1 mouse cellular context compared by ENCODE assay signal in the genomic region with DNA sequence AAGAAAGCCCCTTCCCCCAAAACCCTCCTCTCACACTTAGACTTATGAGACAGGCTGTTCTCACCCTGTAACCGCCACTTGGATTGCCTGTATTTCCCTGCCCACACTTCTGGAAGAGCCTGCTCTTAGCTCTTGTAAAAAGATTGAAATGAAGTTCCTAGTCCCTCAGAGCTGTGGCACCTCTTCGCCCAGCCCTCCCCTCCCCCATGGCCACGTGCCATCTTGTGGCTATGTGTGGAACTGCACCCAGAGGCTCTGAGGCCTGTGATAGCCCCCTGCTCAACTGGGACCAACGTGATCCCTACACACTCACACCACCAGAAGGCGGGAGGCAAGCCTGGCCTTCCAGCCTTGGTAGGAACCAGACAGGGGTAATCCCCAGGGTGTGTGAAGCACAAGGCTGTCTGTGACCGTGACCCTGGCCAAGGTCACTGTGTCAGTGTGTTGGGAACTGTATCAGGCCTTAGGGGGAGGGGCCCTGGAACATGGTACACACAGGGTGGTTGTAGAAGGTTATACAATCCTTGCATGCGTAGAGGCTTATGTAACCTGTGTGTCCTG.
TF ChIP-seq lines count a peak whose summit lies in the region.

No protein-coding gene starts in this region.

TF ChIP-seq in CH12.LX, 34 proteins besides CTCF, POLR2A, EP300 and RAD21:
- no peak for TF ChIP-seq TBP (conservative IDR thresholded peaks at IDR 0.05; ENCODE audit: low read depth, low read length)
- no peak for TF ChIP-seq ZKSCAN1 (IDR thresholded peaks at IDR 0.05; ENCODE audit: borderline replicate concordance, low read depth, low read length)
- no peak for TF ChIP-seq GABPA (IDR thresholded peaks at IDR 0.05; ENCODE audit: insufficient replicate concordance, low read depth, low read length)
- TF ChIP-seq HCFC1 (IDR thresholded peaks at IDR 0.05; ENCODE audit: low read depth, low read length) = peak; percentile 64
- no peak; the same call in 1 of the 2 replicates for TF ChIP-seq MXI1 (IDR thresholded peaks at IDR 0.05; ENCODE audit: low read depth, low read length)
- TF ChIP-seq E2F4 (IDR thresholded peaks at IDR 0.05; ENCODE audit: insufficient replicate concordance, low read depth, low read length) = no peak
- TF ChIP-seq PAX5 (IDR thresholded peaks at IDR 0.05; ENCODE audit: low read length) = no peak
- TF ChIP-seq NRF1 (IDR thresholded peaks at IDR 0.05; ENCODE audit: low read depth, low read length) = no peak
- TF ChIP-seq CHD2 (IDR thresholded peaks at IDR 0.05; ENCODE audit: low read length) = peak; percentile 98
- peak; percentile 40; the same call in 1 of the 2 replicates for TF ChIP-seq USF2 (conservative IDR thresholded peaks at IDR 0.05; ENCODE audit: low read depth, low read length)
- no peak for TF ChIP-seq JUN (IDR thresholded peaks at IDR 0.05; ENCODE audit: insufficient read depth, low read depth, low read length)
- peak; percentile 82 for TF ChIP-seq BHLHE40 (IDR thresholded peaks at IDR 0.05; ENCODE audit: low read depth, low read length)
- TF ChIP-seq POLR2AphosphoS2 (IDR thresholded peaks at IDR 0.05; ENCODE audit: low read depth, low read length) = no peak
- TF ChIP-seq MAFK (IDR thresholded peaks at IDR 0.05; ENCODE audit: insufficient replicate concordance, low read length) = no peak
- no peak for TF ChIP-seq ZMIZ1 (IDR thresholded peaks at IDR 0.05; ENCODE audit: low read depth, low read length)
- peak; percentile 39; the same call in 1 of the 2 replicates for TF ChIP-seq ETS1 (conservative IDR thresholded peaks at IDR 0.05; ENCODE audit: low read depth, low read length)
- 0 out of 2 replicates have a peak, but pooled peaks have one; percentile 17 for TF ChIP-seq UBTF (IDR thresholded peaks at IDR 0.05; ENCODE audit: low read depth, low read length)
- TF ChIP-seq NELFE (IDR thresholded peaks at IDR 0.05; ENCODE audit: low read depth, low read length) = peak; percentile 65; the same call in 1 of the 2 replicates
- no peak for TF ChIP-seq KAT2A (IDR thresholded peaks at IDR 0.05; ENCODE audit: insufficient replicate concordance, low read length)
- TF ChIP-seq SMC3 (IDR thresholded peaks at IDR 0.05; ENCODE audit: low read depth, low read length) = peak; percentile 95
- no peak for TF ChIP-seq ZNF384 (IDR thresholded peaks at IDR 0.05; ENCODE audit: low read depth, low read length)
- TF ChIP-seq MAZ (IDR thresholded peaks at IDR 0.05; ENCODE audit: low read depth, low read length) = peak; percentile 93
- peak; percentile 73; the same call in 1 of the 2 replicates for TF ChIP-seq IRF4 (IDR thresholded peaks at IDR 0.05; ENCODE audit: low read depth, low read length)
- TF ChIP-seq RCOR1 (conservative IDR thresholded peaks at IDR 0.05; ENCODE audit: low read depth, low read length) = no peak
- TF ChIP-seq CHD1 (IDR thresholded peaks at IDR 0.05; ENCODE audit: low read depth, low read length) = no peak
- TF ChIP-seq SIN3A (IDR thresholded peaks at IDR 0.05; ENCODE audit: low read length) = no peak; the same call in 1 of the 2 replicates
- peak; percentile 58; the same call in 1 of the 2 replicates for TF ChIP-seq ELF1 (IDR thresholded peaks at IDR 0.05; ENCODE audit: low read depth, low read length)
- TF ChIP-seq ZC3H11A (IDR thresholded peaks at IDR 0.05; ENCODE audit: low read depth, low read length) = peak; percentile 13; the same call in 1 of the 2 replicates
- TF ChIP-seq MEF2A (IDR thresholded peaks at IDR 0.05; ENCODE audit: borderline replicate concordance, low read depth, low read length) = peak; percentile 21; the same call in 1 of the 2 replicates
- TF ChIP-seq JUND (conservative IDR thresholded peaks at IDR 0.05; ENCODE audit: low read depth, low read length) = no peak
- peak; percentile 67 for TF ChIP-seq USF1 (IDR thresholded peaks at IDR 0.05; ENCODE audit: low read depth, low read length)
- peak; percentile 71 for TF ChIP-seq TCF12 (IDR thresholded peaks at IDR 0.05; ENCODE audit: low read depth, low read length)
- peak; percentile 95 for TF ChIP-seq MAX (IDR thresholded peaks at IDR 0.05; ENCODE audit: low read length)
- TF ChIP-seq MYC (IDR thresholded peaks at IDR 0.05; ENCODE audit: low read depth, low read length) = peak; percentile 76
TF ChIP-seq in CH12.LX: peak in this region for 17.
